Mouse (Mus musculus): Measurements from ENCODE around the gene Parp2. TPM values are rescaled to one million over a fixed set of nuclear protein-coding genes. Genes with fewer than 3 reads are reported as not detected.
"Not testable (repeated sequence)": the region's sequence is repeated elsewhere in the genome, so short reads cannot be mapped to it uniquely, and the experiment has no call there.

Gene Parp2
- polyA plus RNA-seq, 1 experiment from 2014 or later: 65.0 TPM

DNA sequence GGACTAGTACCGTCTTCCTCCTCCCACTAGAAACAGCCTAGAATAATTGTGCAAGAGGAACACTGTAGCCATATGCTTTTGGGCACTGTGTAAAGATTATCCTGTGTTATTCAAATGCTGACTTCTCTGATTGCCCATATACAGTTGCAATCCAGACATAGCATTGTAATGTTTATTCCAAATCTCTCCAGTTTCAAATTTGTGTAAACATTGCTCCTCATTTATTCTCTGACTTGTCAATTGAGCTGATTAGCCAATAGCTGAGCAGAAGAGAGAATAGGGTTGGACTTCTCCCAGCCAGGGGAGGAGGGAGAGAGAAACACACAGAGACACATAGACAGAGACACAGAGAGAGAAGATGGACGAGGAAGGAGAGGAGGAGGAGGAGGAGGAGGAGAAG lies 26.8 kb downstream of the Parp2 start:
- Histone ChIP-seq H3K36me3 (ENCODE audit: poor library complexity, severe bottlenecking) (no peaks in the 10 kb centered on the region), H3K9me3 (replicated peaks) (no peaks in the 10 kb centered on the region), H3K27me3 (no peaks in the 10 kb centered on the region), H3K4me1 (no peaks in the 10 kb centered on the region), H3K4me2 (no peak overlapping the region), H3K4me3 (no peak overlapping the region), H3K27ac (no peak overlapping the region), H3K9ac (no peak overlapping the region)
- ATAC-seq: no peak
- WGBS: 68% methylated on average over 2 of the region's 2 CpGs

DNA sequence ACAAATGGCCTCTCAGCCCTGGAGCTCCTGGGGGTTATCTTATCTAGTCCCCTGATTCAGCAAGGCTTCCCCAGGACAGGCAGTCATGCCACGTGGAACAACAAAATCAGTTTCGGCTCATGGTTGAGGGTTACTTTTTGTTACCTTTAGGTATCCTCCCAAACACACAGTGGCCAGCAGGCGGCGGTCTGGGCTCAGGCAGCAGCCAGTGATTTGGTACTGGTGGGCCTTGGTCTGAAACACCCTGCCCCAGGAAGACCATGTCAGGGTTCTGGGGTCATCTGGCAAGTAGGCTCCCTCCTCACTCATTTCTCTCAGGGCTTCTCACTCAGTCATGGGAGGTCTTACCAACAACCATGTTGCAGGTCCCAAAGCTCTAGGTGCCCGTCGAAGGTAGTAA lies 29.6 kb downstream of the Parp2 start:
- WGBS: 68% methylated on average over 6 of the region's 6 CpGs
- Histone ChIP-seq H3K9ac (no peak overlapping the region), H3K9me3 (replicated peaks) (no peaks in the 10 kb centered on the region), H3K36me3 (ENCODE audit: poor library complexity, severe bottlenecking) (no peaks in the 10 kb centered on the region), H3K27me3 (no peaks in the 10 kb centered on the region), H3K4me3 (no peak overlapping the region), H3K4me2 (no peak overlapping the region), H3K4me1 (no peaks in the 10 kb centered on the region), H3K27ac (no peak overlapping the region)
- no peak for ATAC-seq

DNA sequence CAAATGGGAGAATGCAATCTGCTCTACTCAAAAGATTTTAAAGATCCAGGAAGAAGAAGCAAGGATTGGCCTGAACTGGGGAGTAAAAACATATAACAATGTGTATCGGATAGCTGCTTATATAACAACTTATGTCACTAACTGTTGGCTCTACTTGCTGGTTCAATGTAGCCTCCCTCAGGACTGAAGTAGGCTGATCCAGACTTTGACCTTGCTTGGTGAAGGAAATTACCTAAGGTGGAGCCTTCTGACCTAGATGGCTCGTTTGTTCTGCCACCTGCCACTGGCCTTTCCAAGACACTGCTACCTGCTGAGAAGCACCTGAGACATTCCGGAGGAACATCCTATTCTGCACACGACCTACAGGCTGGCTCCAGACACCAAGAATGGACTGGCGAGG lies 48.1 kb downstream of the Parp2 start:
- Histone ChIP-seq H3K4me3 (no peak overlapping the region), H3K4me2 (no peak overlapping the region), H3K27me3 (no peaks in the 10 kb centered on the region), H3K4me1 (no peaks in the 10 kb centered on the region), H3K9me3 (replicated peaks) (no peaks in the 10 kb centered on the region), H3K9ac (no peak overlapping the region), H3K27ac (no peak overlapping the region), H3K36me3 (ENCODE audit: poor library complexity, severe bottlenecking) (0 out of 2 replicates have a peak, but pooled peaks cover 4% of the 10 kb centered on the region)
- WGBS: 86% methylated on average over 5 of the region's 5 CpGs
- ATAC-seq: no peak

DNA sequence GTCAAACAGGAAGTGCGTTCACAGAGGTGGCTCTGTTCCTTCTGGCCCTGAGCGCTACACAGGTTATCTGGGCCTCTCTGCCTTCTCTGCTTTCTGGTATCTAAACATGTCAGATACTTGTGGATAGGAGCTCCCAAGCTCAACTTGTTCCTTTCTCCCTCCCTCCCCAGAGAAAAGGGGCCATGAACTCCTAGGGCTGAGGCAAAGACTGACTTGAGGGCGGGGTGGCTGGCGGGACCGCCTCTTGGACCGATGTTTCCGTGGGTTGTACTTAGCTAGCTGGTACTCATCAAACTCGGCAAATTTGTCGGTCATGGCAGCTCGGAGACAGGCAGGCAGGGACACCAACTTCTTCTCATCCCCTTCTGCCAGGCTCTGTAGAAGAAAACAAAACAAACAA lies 55.0 kb downstream of the Parp2 start:
- 93% methylated on average over 10 of the region's 10 CpGs for WGBS
- H3K36me3 ChIP-seq (ENCODE audit: poor library complexity, severe bottlenecking): 0 out of 2 replicates have a peak, but pooled peaks cover 4% of the 10 kb centered on the region
- H3K27ac ChIP-seq: no peak overlapping the region
- H3K4me3 ChIP-seq: no peak overlapping the region
- H3K9ac ChIP-seq: no peak overlapping the region
- ATAC-seq: no peak
- H3K27me3 ChIP-seq: no peaks in the 10 kb centered on the region
- H3K4me2 ChIP-seq: no peak overlapping the region
- H3K9me3 ChIP-seq (replicated peaks): no peaks in the 10 kb centered on the region
- H3K4me1 ChIP-seq: no peaks in the 10 kb centered on the region

DNA sequence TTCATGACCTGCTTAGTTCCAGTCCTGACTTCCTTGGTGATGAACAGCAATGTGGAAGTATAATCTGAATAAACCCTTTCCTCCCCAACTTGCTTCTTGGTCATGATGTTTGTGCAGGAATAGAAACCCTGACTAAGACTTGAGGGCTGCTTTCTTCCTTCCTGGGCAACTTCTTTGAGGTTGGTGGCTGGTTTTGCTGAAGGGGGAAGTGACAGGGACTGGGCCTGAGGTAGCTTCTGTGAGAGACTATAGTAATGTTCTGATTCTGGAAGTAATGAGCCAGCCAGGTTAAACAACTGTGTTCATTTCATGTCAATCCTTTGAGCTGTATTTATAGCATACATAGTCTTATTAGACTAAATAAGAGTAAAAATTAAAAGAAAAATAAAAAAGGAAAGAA lies 57.4 kb downstream of the Parp2 start:
- not testable (repeated sequence) for H3K4me2 ChIP-seq; H3K9me3 ChIP-seq (replicated peaks); H3K9ac ChIP-seq; H3K27ac ChIP-seq; H3K27me3 ChIP-seq; H3K4me3 ChIP-seq; H3K36me3 ChIP-seq (ENCODE audit: poor library complexity, severe bottlenecking); H3K4me1 ChIP-seq; ATAC-seq

DNA sequence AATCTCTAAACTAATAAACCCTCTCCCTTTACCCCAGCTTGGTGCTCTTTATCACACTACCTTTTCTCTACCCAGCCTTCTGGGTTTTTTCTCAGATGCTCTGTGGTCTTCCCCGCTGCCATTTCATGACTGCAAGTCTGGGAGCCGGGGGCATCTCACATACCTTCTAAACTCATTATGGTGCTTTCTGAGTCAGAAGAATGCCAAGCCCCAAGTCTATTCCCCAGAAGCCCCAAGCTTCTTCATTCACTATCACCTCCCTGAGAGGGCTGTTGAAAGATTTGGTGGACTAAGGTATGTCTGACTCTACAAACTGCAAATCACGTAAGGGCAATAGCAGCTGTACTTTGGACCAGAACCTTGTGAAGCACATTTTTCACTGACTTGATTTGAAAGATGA lies 59.3 kb downstream of the Parp2 start:
- no peak overlapping the region for H3K27ac ChIP-seq
- no peak overlapping the region for H3K9ac ChIP-seq
- no peak for ATAC-seq
- no peaks in the 10 kb centered on the region for H3K27me3 ChIP-seq
- H3K9me3 ChIP-seq (replicated peaks): no peaks in the 10 kb centered on the region
- H3K4me2 ChIP-seq: no peak overlapping the region
- H3K36me3 ChIP-seq (ENCODE audit: poor library complexity, severe bottlenecking): no peaks in the 10 kb centered on the region
- WGBS: 97% methylated on average over 3 of the region's 3 CpGs
- peaks cover 9% of the 10 kb centered on the region for H3K4me1 ChIP-seq
- H3K4me3 ChIP-seq: no peak overlapping the region

DNA sequence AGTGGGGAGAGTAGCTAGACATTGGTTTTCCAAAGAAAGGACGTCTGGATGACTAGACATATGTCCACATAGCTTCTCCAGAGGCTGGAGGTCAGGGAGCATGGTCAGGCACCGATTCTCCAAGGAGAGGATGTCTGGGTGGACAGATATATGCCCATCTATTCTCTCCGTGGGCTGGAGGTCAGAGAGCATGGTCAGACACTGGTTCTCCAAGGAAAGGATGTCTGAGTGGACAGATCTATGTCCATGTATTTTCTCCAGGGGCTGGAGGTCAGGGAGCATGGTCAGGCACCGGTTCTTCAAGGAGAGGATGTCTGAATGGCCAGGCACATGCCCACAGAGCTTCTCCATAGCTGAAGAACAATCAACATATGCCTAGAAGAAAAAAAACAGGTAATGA lies 60.6 kb downstream of the Parp2 start:
- Histone ChIP-seq H3K27ac (no peak overlapping the region), H3K4me3 (no peak overlapping the region), H3K27me3 (no peaks in the 10 kb centered on the region), H3K4me2 (no peak overlapping the region), H3K4me1 (peaks cover 9% of the 10 kb centered on the region), H3K9me3 (replicated peaks) (no peaks in the 10 kb centered on the region), H3K36me3 (ENCODE audit: poor library complexity, severe bottlenecking) (no peaks in the 10 kb centered on the region), H3K9ac (no peak overlapping the region)
- WGBS: 71% methylated on average over 4 of the region's 4 CpGs
- ATAC-seq: no peak

DNA sequence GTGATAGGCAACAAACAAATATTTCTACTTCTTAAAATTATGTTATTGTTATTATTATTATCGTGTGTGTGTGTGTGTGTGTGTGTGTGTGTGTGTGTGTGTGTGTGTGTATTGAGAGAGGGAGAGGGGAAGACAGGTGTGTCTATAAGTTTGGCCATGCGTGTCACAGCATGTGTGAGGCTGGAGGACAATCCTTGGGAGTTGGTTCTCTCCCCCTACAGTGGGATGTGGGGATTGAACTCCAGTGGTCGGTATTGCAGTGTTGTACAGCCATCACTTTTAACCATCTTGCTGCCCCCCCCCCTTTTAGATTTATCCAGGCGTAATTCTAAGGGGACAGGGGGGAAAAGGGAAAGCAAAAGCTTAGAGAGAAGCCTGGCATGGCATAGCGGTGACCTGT lies 61.0 kb downstream of the Parp2 start:
- no peak overlapping the region for H3K27ac ChIP-seq
- H3K4me3 ChIP-seq: no peak overlapping the region
- H3K4me2 ChIP-seq: no peak overlapping the region
- no peaks in the 10 kb centered on the region for H3K9me3 ChIP-seq (replicated peaks)
- H3K9ac ChIP-seq: no peak overlapping the region
- WGBS: 87% methylated on average over 5 of the region's 5 CpGs
- H3K4me1 ChIP-seq: peaks cover 9% of the 10 kb centered on the region
- no peaks in the 10 kb centered on the region for H3K36me3 ChIP-seq (ENCODE audit: poor library complexity, severe bottlenecking)
- no peak for ATAC-seq
- no peaks in the 10 kb centered on the region for H3K27me3 ChIP-seq

DNA sequence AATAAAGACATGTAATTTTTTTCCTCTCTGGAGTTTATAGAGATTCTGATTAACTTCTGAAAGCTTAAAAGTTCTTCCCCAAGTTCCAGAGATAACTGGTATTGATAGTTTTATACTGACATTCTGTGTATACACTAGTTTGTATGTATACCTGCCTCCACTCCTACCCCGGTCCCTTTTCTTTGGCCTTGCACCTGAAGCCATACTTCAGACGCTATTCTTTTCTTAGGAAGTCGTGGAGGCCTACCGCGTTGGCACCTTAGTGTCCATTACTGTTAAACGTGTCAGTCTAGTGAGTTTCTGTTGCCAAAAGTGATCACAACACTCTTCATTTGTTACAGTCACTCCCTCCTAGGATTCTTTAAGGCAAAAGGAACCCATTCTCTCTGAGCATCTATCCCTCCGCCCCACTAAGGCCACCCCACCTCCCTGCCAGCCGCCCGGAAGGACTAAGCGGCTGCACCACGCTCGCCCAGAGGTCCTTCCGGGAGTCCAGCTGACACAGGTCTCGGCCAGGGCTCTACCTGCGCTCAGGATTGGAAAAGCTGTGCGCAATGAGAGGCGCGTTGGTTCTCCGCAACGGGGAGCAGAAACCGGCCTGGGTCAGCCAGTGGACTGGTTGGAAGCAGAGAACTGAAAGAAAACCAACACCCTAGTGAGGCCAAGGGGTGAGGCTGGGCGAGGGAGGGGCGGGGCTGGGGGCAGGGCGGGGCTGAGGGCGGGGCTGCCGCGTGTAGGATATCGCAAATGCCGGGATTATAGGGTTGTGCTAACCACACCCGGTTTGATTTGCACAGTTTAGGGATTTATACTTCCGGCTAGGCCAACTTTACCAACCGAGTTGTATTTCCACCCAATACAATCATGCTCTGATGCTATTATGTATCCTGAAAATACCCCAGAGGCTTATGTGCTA lies 62.5 kb downstream of the Parp2 start, which contains the start of gene Tep1:
Gene Tep1 (minus strand): TSS at position 672 of the 916 bp plus-strand sequence.
- peak; percentile 92 for ATAC-seq
- H3K4me2 ChIP-seq: peak within 1 kb of the TSS; percentile 68
- H3K4me1 ChIP-seq: peaks cover 9% of the 10 kb centered on the region
- H3K4me3 ChIP-seq: peak within 1 kb of the TSS; percentile 50
- no peaks in the 10 kb centered on the region for H3K36me3 ChIP-seq (ENCODE audit: poor library complexity, severe bottlenecking)
- H3K27me3 ChIP-seq: no peaks in the 10 kb centered on the region
- H3K9ac ChIP-seq: peak within 1 kb of the TSS; percentile 66
- WGBS: 6% methylated on average over 32 of the region's 32 CpGs
- H3K9me3 ChIP-seq (replicated peaks): no peaks in the 10 kb centered on the region
- no peak within 1 kb of the TSS for H3K27ac ChIP-seq

DNA sequence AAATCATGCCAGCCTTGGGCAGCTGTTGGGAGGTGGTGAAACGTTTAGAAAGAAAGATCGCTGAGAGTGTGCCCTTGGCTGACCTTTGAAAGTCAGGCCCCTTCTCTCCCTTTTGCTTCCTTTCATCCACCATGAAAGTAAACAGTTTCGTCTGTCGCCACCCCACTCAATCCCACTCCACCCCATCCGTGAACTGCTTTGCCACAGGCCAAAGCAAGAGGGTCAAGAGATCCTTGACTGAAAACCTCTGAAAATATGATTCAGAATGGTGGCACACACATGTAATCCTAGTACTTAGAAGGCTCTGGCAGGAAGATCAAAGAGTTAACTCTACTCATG lies 63.1 kb downstream of the Parp2 start:
- Histone ChIP-seq H3K36me3 (ENCODE audit: poor library complexity, severe bottlenecking) (no peaks in the 10 kb centered on the region), H3K4me2 (peak overlapping the region; percentile 68), H3K9me3 (replicated peaks) (no peaks in the 10 kb centered on the region), H3K4me3 (peak overlapping the region; percentile 50), H3K4me1 (peaks cover 9% of the 10 kb centered on the region), H3K9ac (peak overlapping the region; percentile 66), H3K27me3 (no peaks in the 10 kb centered on the region), H3K27ac (no peak overlapping the region)
- 0 out of 2 replicates have a peak, but pooled peaks have one; percentile 14 for ATAC-seq
- 31% methylated on average over 5 of the region's 5 CpGs for WGBS
